Mouse (Mus musculus) C2C12 (cell line): Measurements from ENCODE around the gene Dennd5b. TPM values are rescaled to one million over a fixed set of nuclear protein-coding genes. Genes with fewer than 3 reads are reported as not detected.
"Not testable (repeated sequence)": the region's sequence is repeated elsewhere in the genome, so short reads cannot be mapped to it uniquely, and the experiment has no call there.

Source experiments
- H3K27me3 ChIP-seq: one replicate; pipeline ENCODE4 v1.6.1; 2011; ENCODE audit not compliant: control insufficient read depth, insufficient read depth, insufficient read length
- H3K36me3 ChIP-seq: one replicate; pipeline ENCODE4 v1.6.1; 2011; ENCODE audit not compliant: control insufficient read depth, insufficient read depth
- H3K4me3 ChIP-seq: one replicate; pipeline ENCODE4 v1.5.1; 2011; ENCODE audit warnings: mild to moderate bottlenecking, control low read depth; ENCODE audit not compliant: poor library complexity, insufficient read depth, severe bottlenecking
- H3K79me2 ChIP-seq: one replicate; pipeline ENCODE4 v1.6.1; 2011; ENCODE audit not compliant: control insufficient read depth, insufficient read depth
- H3K79me3 ChIP-seq: one replicate; pipeline ENCODE4 v1.6.1; 2011; ENCODE audit warnings: low read depth, control low read depth
- H3ac ChIP-seq: one replicate; pipeline ENCODE3; 2011; ENCODE audit warnings: low read depth; ENCODE audit not compliant: control insufficient read depth, insufficient read length
- CEBPB ChIP-seq: IDR thresholded peaks from one replicate; pipeline ENCODE4 v1.6.1; 2011; ENCODE audit warnings: low read depth, mild to moderate bottlenecking, control low read depth, moderate library complexity
- CTCF ChIP-seq: IDR thresholded peaks from one replicate; pipeline ENCODE4 v1.5.1; 2011; ENCODE audit not compliant: control insufficient read depth, insufficient read depth, insufficient read length
- FOSL1 ChIP-seq: IDR thresholded peaks from one replicate; pipeline ENCODE4 v1.8.0; 2011; ENCODE audit warnings: mild to moderate bottlenecking, low read length; ENCODE audit not compliant: poor library complexity, insufficient read depth, severe bottlenecking
- MAX ChIP-seq: IDR thresholded peaks from one replicate; pipeline ENCODE4 v1.6.1; 2011; ENCODE audit warnings: mild to moderate bottlenecking, control low read depth
- MYOD1 ChIP-seq: IDR thresholded peaks from one replicate; pipeline ENCODE4 v1.6.1; 2011; ENCODE audit warnings: low read depth; ENCODE audit not compliant: control insufficient read depth, insufficient read length
- MYOG ChIP-seq: IDR thresholded peaks from one replicate; pipeline ENCODE4 v1.6.1; 2011; ENCODE audit not compliant: control insufficient read depth, insufficient read length; ENCODE audit errors: extremely low read depth
- USF1 ChIP-seq: IDR thresholded peaks from one replicate; pipeline ENCODE4 v1.6.1; 2011; ENCODE audit warnings: low read depth, mild to moderate bottlenecking, control low read depth, moderate library complexity
- polyA plus RNA-seq: library from polyadenylated mRNA; unstranded; fragments of >200 nt; fragmentation: generic; extraction: Trizol; gene quantifications from one replicate; pipeline ENCODE4 v1.2.1, GENCODE M21; 2012; ENCODE audit warnings: missing spikeins

The Dennd5b gene
- polyA plus RNA-seq, 1 experiment, result 2.6 TPM

- H3K4me3 ChIP-seq, result no peak overlapping the region
- H3ac ChIP-seq, result no peak overlapping the region
- H3K79me2 ChIP-seq, result no peaks in the 10 kb centered on the region
- TF ChIP-seq USF1, result no peak
- H3K36me3 ChIP-seq, result no peaks in the 10 kb centered on the region
- H3K27me3 ChIP-seq, result no peaks in the 10 kb centered on the region
- H3K79me3 ChIP-seq, result no peaks in the 10 kb centered on the region
Measured at GRCm38 (mm10) chr6:149131111-149131510, 29.6 kb upstream of the Dennd5b start.

- not testable (repeated sequence) for H3K79me2 ChIP-seq
Measured at GRCm38 (mm10) chr6:149129870-149130269, 28.4 kb upstream of the Dennd5b start, which contains the start of gene Gm10203. TSS of gene Gm10203 (plus strand) at chr6:149130170.

GRCm38 (mm10) chr6:149126675-149127074, 25.2 kb upstream of the Dennd5b start:
- no peak overlapping the region for H3ac ChIP-seq
- no peaks in the 10 kb centered on the region for H3K79me2 ChIP-seq
- TF ChIP-seq MYOD1, result no peak
- TF ChIP-seq CTCF, result no peak
- peak; percentile 61 for TF ChIP-seq MAX
- no peak for TF ChIP-seq USF1
- no peak for TF ChIP-seq FOSL1
- no peak for TF ChIP-seq MYOG
- H3K79me3 ChIP-seq, result no peaks in the 10 kb centered on the region
- H3K36me3 ChIP-seq, result no peaks in the 10 kb centered on the region
- no peak overlapping the region for H3K4me3 ChIP-seq
- H3K27me3 ChIP-seq, result no peaks in the 10 kb centered on the region

More at GRCm38 (mm10) chr6:149129870-149130269, 28.4 kb upstream of the Dennd5b start, which contains the start of gene Gm10203:
- not testable (repeated sequence) for H3K4me3 ChIP-seq, H3K79me3 ChIP-seq, H3K36me3 ChIP-seq, H3K27me3 ChIP-seq, H3ac ChIP-seq

GRCm38 (mm10) chr6:149123042-149123441, 21.6 kb upstream of the Dennd5b start:
- Histone ChIP-seq H3K4me3 (no peak overlapping the region), H3K27me3 (no peaks in the 10 kb centered on the region), H3K79me3 (no peaks in the 10 kb centered on the region), H3K36me3 (no peaks in the 10 kb centered on the region), H3K79me2 (no peaks in the 10 kb centered on the region), H3ac (no peak overlapping the region)
- no peak for TF ChIP-seq CEBPB
- no peak for TF ChIP-seq CTCF
- TF ChIP-seq MYOD1, result no peak
- no peak for TF ChIP-seq MYOG
- no peak for TF ChIP-seq USF1
- TF ChIP-seq FOSL1, result no peak
- no peak for TF ChIP-seq MAX

- no peak overlapping the region for H3ac ChIP-seq
- no peak overlapping the region for H3K4me3 ChIP-seq
- no peak for TF ChIP-seq CTCF
- TF ChIP-seq MAX, result no peak
- no peak for TF ChIP-seq FOSL1
- no peak for TF ChIP-seq CEBPB
- H3K79me3 ChIP-seq, result no peaks in the 10 kb centered on the region
- H3K36me3 ChIP-seq, result no peaks in the 10 kb centered on the region
- H3K79me2 ChIP-seq, result no peaks in the 10 kb centered on the region
- no peaks in the 10 kb centered on the region for H3K27me3 ChIP-seq
Measured at GRCm38 (mm10) chr6:149119853-149120252, 18.4 kb upstream of the Dennd5b start.

GRCm38 (mm10) chr6:149118935-149119334, 17.5 kb upstream of the Dennd5b start:
- no peak for TF ChIP-seq CTCF
- no peak for TF ChIP-seq MAX
- TF ChIP-seq MYOG, result no peak
- no peak for TF ChIP-seq MYOD1
- Histone ChIP-seq H3K4me3 (no peak overlapping the region), H3ac (no peak overlapping the region), H3K36me3 (no peaks in the 10 kb centered on the region), H3K79me3 (no peaks in the 10 kb centered on the region), H3K27me3 (no peaks in the 10 kb centered on the region), H3K79me2 (no peaks in the 10 kb centered on the region)

GRCm38 (mm10) chr6:149116992-149117391, 15.5 kb upstream of the Dennd5b start:
- no peaks in the 10 kb centered on the region for H3K79me3 ChIP-seq
- H3K36me3 ChIP-seq, result no peaks in the 10 kb centered on the region
- TF ChIP-seq CTCF (no peak), FOSL1 (no peak), USF1 (no peak), MYOG (no peak), MAX (no peak), CEBPB (no peak), MYOD1 (no peak)
- no peak overlapping the region for H3K4me3 ChIP-seq
- H3K27me3 ChIP-seq, result no peaks in the 10 kb centered on the region
- no peak overlapping the region for H3ac ChIP-seq
- no peaks in the 10 kb centered on the region for H3K79me2 ChIP-seq
